Mouse (Mus musculus): ENCODE results near the gene Glt8d2. TPM values are rescaled to one million over a fixed set of nuclear protein-coding genes. Genes with fewer than 3 reads are reported as not detected.
A peak's percentile ranks its signal among the peaks of the same experiment; 100 is the strongest.
"Not testable (repeated sequence)": the region's sequence is repeated elsewhere in the genome, so short reads cannot be mapped to it uniquely, and the experiment has no call there.

The Glt8d2 gene
- total RNA-seq, 2 experiments from 2014 or later: 3.4 to 3.6 TPM

GRCm38 (mm10) chr10:82651221-82651620 is 39.2 kb downstream of the Glt8d2 start:
- intact Hi-C loops (cut with DNase I): no loop called here
- DNase-seq (ENCODE audit: low spot score): no peak

- intact Hi-C loops (cut with DNase I): no loop called here
- no peak for DNase-seq (ENCODE audit: low spot score)
Observed at GRCm38 (mm10) chr10:82647205-82647811, 43.1 kb downstream of the Glt8d2 start.

- intact Hi-C loops (cut with DNase I): no loop called here
- DNase-seq (ENCODE audit: low spot score): no peak
Observed at GRCm38 (mm10) chr10:82646083-82646482, 44.4 kb downstream of the Glt8d2 start.

- no peak for DNase-seq (ENCODE audit: low spot score)
- intact Hi-C loops (cut with DNase I): no loop called here
Observed at GRCm38 (mm10) chr10:82641481-82641880, 49.0 kb downstream of the Glt8d2 start.

- intact Hi-C loops (cut with DNase I): no loop called here
- DNase-seq (ENCODE audit: low spot score): no peak
Observed at GRCm38 (mm10) chr10:82639032-82639698, 51.3 kb downstream of the Glt8d2 start.

- no peak for DNase-seq (ENCODE audit: low spot score)
- intact Hi-C loops (cut with DNase I): no loop called here
Observed at GRCm38 (mm10) chr10:82636321-82636720, 54.1 kb downstream of the Glt8d2 start.

- intact Hi-C loops (cut with DNase I): no loop called here
Observed at GRCm38 (mm10) chr10:82634348-82634747, 56.1 kb downstream of the Glt8d2 start.

GRCm38 (mm10) chr10:82632496-82633280 is 57.8 kb downstream of the Glt8d2 start:
- intact Hi-C loops (cut with DNase I): loop anchor here (2.0 kb wide), 1 partner anchor 66 kb away; no protein-coding TSS in a partner anchor
- no peak for DNase-seq (ENCODE audit: low spot score)

More at GRCm38 (mm10) chr10:82634348-82634747, 56.1 kb downstream of the Glt8d2 start:
- DNase-seq (ENCODE audit: low spot score): no peak

- intact Hi-C loops (cut with DNase I): no loop called here
- no peak for DNase-seq (ENCODE audit: low spot score)
Observed at GRCm38 (mm10) chr10:82631133-82631532, 59.3 kb downstream of the Glt8d2 start.

- DNase-seq (ENCODE audit: low spot score): no peak
- intact Hi-C loops (cut with DNase I): no loop called here
Observed at GRCm38 (mm10) chr10:82630497-82630896, 60.0 kb downstream of the Glt8d2 start.

- DNase-seq (ENCODE audit: low spot score): peak; percentile 87
- intact Hi-C loops (cut with DNase I): loop anchor here (10.0 kb wide), 2 partner anchors 915 to 1005 kb away; partner anchors contain the start of genes Ankrd24, Sirt6 and Washc4
Observed at GRCm38 (mm10) chr10:82629586-82630255, 60.7 kb downstream of the Glt8d2 start, which contains the start of gene Tdg. Gene Tdg, plus strand, starts transcription at chr10:82629828.

- no peak for DNase-seq (ENCODE audit: low spot score)
- intact Hi-C loops (cut with DNase I): loop anchor here (10.0 kb wide), 2 partner anchors 916 to 1004 kb away; partner anchors contain the start of genes Ankrd24, Sirt6 and Washc4
Observed at GRCm38 (mm10) chr10:82629111-82629585, 61.3 kb downstream of the Glt8d2 start.

GRCm38 (mm10) chr10:82623553-82623932 is 66.9 kb downstream of the Glt8d2 start:
- intact Hi-C loops (cut with DNase I): loop anchor here (10.0 kb wide), 2 partner anchors 921 to 999 kb away; partner anchors contain the start of genes Ankrd24, Sirt6 and Washc4
- not testable (repeated sequence) for DNase-seq (ENCODE audit: low spot score)

- peak; percentile 63 for DNase-seq (ENCODE audit: low spot score)
- intact Hi-C loops (cut with DNase I): loop anchor here (10.0 kb wide), 2 partner anchors 922 to 998 kb away; partner anchors contain the start of genes Ankrd24, Sirt6 and Washc4
Observed at GRCm38 (mm10) chr10:82622671-82623552, 67.5 kb downstream of the Glt8d2 start, which contains the start of gene 1190007I07Rik. Gene 1190007I07Rik, minus strand, starts transcription at chr10:82623228.

GRCm38 (mm10) chr10:82622235-82622634 is 68.2 kb downstream of the Glt8d2 start:
- DNase-seq (ENCODE audit: low spot score): no peak
- intact Hi-C loops (cut with DNase I): loop anchor here (10.0 kb wide), 2 partner anchors 923 to 997 kb away; partner anchors contain the start of genes Ankrd24, Sirt6 and Washc4

Measured in heart, postnatal 25 days (tissue).